Mouse (Mus musculus) cortical plate, adult 2 months (tissue): ENCODE data around the gene Itpr1.

Experiments
- CTCF ChIP-seq: fragments of 200-500 bp; IDR thresholded peaks from 2 replicates; pipeline ENCODE4 v1.5.1; 2011; ENCODE audit warnings: mild to moderate bottlenecking, control low read depth, low read length; ENCODE audit not compliant: insufficient read depth; ENCODE audit errors: extremely low read depth
- POLR2A ChIP-seq: fragments of 200-500 bp; IDR thresholded peaks from 2 replicates; pipeline ENCODE4 v1.6.1; 2011; ENCODE audit warnings: mild to moderate bottlenecking, low read length, control low read depth; ENCODE audit not compliant: insufficient read depth; ENCODE audit errors: extremely low read depth

DNA sequence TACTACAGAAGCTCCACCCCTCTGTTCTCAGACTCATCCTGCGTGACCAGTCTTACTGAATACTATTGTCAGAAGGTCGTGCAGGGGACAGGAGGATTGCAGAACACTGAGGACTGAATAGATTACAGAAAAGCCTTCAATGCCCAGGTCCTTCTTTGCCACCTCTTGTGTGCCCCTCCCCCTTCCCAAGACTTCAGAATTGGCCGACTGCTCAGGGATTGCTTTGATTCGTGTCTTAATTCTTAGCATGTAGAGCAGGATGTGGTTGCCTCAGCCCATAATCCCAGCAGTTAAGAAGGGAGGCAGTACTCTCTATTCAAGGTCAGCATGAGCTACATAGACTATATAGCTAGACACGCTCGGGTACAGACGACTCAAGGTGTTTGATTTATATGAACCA lies 359.8 kb downstream of the Itpr1 start:
- TF ChIP-seq POLR2A: no peak
- no peak for TF ChIP-seq CTCF
